Mouse (Mus musculus): ENCODE data around the gene Plekhg1. TPM values are rescaled to one million over a fixed set of nuclear protein-coding genes. Genes with fewer than 3 reads are reported as not detected.

Gene Plekhg1
- polyA plus RNA-seq, 1 experiment from 2014 or later = 3.2 TPM

DNA sequence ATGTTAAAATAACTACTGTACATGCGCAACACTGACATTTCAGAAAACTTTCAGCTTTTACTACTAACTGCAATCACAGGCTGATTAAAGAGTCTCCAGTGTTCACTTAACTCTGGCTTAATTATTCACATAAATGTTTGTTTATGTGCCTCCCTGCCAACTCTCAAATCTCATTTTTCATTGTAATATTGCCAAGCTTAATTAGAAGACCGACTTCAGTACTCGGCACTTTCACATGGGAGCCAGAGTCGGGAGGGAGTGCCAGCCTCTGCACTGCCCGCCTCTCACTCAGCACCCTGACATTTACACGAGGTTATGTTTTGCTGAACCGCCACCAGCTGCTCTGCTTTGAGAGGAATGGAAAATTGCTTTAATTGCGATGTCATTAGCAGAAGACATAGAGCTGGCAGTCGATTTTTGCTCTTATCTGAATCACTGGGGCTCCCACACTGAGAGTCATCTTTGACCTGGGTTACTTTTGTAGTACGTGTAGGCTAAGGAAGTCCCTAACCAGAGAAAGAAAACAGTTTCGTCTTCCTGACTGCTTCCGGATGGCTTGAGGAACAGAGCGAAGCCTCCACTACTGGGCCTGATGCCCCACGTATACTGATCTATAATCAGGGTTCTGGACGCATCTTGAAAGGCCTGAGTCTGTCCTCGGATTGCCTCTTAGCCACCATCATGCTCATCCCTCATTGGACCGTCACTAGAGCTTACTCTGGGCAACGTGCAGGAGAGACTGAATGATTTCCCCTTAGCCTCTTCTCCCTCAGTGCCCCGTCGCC is 180.4 kb downstream of the Plekhg1 start:
- 67% methylated on average over 20 of the region's 20 CpGs for WGBS (ENCODE audit: insufficient replicate concordance)
- Histone ChIP-seq H3K9ac (no peak overlapping the region), H3K4me2 (no peak overlapping the region), H3K4me3 (no peak overlapping the region), H3K9me3 (replicated peaks) (no peaks in the 10 kb centered on the region), H3K4me1 (no peaks in the 10 kb centered on the region), H3K36me3 (no peaks in the 10 kb centered on the region), H3K27me3 (replicated peaks) (no peaks in the 10 kb centered on the region), H3K27ac (no peak overlapping the region)
- ATAC-seq = no peak

DNA sequence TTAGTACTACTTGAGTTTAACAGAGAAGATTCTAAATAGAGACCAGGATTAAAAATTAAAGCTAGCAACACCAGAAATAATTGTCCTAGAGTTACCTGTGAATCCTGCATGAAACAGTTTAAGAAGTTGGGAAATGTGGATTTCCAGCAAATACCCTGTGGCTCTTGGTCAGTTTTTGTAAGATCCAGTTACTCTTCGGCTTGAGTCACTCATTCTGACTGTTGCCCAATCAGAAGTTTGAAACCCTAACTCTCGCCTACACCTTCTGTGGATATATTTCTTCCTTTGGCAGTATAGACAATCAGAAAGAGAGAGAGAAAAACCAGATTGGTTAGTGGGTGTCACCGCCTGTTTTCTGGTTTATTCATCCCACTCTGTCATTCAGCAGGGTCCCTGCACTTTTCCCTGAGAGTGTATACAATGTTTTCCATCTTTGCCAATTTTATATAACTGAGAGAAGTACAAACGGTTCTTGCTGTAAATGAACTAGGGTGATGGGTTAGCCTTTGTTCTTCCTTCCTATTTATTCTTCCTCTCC is 187.9 kb downstream of the Plekhg1 start:
- Histone ChIP-seq H3K9ac (no peak overlapping the region), H3K4me1 (no peaks in the 10 kb centered on the region), H3K27me3 (replicated peaks) (no peaks in the 10 kb centered on the region), H3K27ac (no peak overlapping the region), H3K36me3 (no peaks in the 10 kb centered on the region), H3K9me3 (replicated peaks) (no peaks in the 10 kb centered on the region), H3K4me2 (no peak overlapping the region), H3K4me3 (no peak overlapping the region)
- WGBS (ENCODE audit: insufficient replicate concordance) = 55% methylated on average over 4 of the region's 4 CpGs
- ATAC-seq = no peak

DNA sequence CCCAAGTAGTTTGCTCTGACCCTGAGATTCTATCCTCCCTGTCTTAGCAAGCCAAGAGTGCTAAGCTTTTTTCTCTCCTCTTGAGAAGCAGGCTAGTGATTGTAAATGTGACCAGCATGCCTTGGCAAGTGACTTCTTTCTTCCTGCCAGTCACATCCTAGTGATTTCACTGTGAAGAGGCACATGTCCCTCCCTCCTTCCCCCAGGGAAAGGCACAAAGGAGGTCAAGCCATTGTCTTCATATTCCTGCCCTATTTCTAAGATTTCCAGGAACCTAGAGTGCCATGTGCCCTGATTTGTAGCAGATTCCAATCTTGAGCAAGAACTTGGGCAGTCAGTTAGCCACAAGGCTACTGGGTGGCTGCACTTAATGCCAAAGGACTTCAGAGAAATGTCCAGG is 191.7 kb downstream of the Plekhg1 start:
- no peaks in the 10 kb centered on the region for H3K4me1 ChIP-seq
- H3K9ac ChIP-seq = no peak overlapping the region
- no peak for ATAC-seq
- H3K27me3 ChIP-seq (replicated peaks) = no peaks in the 10 kb centered on the region
- no peaks in the 10 kb centered on the region for H3K9me3 ChIP-seq (replicated peaks)
- H3K4me2 ChIP-seq = no peak overlapping the region
- no peak overlapping the region for H3K4me3 ChIP-seq
- H3K27ac ChIP-seq = no peak overlapping the region
- H3K36me3 ChIP-seq = no peaks in the 10 kb centered on the region

DNA sequence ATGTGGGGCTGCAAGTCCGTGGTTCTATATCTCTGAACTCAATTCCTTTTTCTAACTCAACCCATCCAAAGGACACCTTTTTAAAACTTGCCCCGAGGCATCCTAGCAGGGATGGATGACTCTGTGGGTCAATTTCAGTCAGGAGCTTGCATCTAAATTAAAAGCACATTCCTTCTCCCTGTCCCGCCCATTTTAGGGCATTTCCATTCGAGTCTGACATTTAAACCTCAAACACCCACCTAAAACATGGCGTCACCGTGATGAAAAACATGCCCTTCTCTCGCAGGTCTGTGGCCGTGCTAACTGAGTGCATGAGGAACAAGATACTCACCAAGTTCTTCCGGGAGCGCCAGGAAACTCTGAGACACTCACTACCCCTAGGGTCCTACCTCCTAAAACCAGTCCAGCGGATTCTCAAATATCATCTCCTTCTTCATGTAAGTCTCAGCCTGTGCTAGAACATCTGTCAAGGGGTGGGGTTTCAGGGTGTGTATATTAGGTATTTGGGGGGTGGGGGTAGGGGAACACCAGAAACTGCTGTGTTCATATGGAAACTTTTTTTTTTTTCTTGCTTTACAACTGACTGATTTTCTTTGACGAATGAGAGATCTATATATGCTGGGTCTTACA is 193.3 kb downstream of the Plekhg1 start:
- Histone ChIP-seq H3K4me1 (no peaks in the 10 kb centered on the region), H3K27ac (no peak overlapping the region), H3K4me2 (no peak overlapping the region), H3K4me3 (no peak overlapping the region), H3K9ac (no peak overlapping the region), H3K9me3 (replicated peaks) (no peaks in the 10 kb centered on the region), H3K36me3 (no peaks in the 10 kb centered on the region), H3K27me3 (replicated peaks) (no peaks in the 10 kb centered on the region)
- WGBS (ENCODE audit: insufficient replicate concordance) = 60% methylated on average over 12 of the region's 12 CpGs
- ATAC-seq = no peak

DNA sequence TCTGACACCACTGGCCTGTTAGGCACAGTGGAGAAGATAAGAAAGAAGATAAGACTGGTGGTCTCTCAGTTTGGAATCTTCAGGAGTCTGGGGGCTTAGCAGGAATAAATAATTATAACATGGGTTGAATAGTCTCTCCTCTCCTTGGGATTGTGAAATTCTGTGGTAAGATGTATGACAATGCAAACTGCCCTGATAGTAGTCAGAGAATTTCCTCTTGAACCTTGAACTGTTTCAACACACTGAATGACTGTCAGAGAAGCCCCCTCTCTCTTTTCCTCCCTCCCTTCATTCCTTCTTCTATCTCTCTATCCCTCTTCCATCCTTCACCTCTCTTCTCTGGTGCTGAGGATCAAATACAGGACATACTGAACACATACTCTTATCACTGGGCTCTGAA is 196.7 kb downstream of the Plekhg1 start:
- ATAC-seq = no peak
- H3K4me1 ChIP-seq = no peaks in the 10 kb centered on the region

DNA sequence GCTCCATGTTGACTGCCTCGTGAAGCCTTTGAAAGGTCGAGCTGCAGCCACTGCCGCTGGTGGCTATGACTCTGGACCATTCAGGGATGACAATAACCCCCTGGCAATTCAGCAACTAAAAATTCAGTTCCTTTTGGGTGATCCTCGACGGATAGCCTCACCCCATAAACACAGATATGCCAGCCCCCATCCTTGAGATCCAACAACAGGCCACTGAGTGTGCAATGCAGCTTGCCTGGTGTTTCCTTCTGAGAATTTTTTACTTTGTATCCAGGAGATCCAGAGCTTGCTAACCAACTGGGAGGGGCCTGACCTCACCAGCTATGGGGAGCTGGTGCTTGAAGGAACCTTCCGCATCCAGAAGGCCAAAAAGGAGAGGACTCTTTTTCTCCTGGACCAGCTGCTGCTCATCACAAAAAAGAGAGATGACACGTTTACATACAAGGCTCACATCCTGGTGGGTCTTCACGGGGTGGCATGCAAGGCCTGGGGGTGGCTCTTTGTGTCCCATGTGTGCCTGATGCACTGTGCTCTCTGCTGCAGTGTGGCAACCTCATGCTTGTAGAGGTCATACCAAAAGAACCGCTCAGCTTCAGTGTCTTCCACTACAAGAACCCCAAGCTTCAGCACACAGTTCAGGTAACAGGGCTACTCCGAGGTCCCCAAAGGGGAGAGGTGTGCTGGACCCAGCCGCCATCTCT is 199.9 kb downstream of the Plekhg1 start:
- no peaks in the 10 kb centered on the region for H3K27me3 ChIP-seq (replicated peaks)
- no peak for ATAC-seq
- no peak overlapping the region for H3K4me3 ChIP-seq
- no peak overlapping the region for H3K9ac ChIP-seq
- H3K27ac ChIP-seq = no peak overlapping the region
- 69% methylated on average over 11 of the region's 11 CpGs for WGBS (ENCODE audit: insufficient replicate concordance)
- H3K9me3 ChIP-seq (replicated peaks) = no peaks in the 10 kb centered on the region
- H3K4me1 ChIP-seq = no peaks in the 10 kb centered on the region
- no peak overlapping the region for H3K4me2 ChIP-seq
- no peaks in the 10 kb centered on the region for H3K36me3 ChIP-seq

More for the DNA sequence above, 196.7 kb downstream of the Plekhg1 start:
- H3K4me2 ChIP-seq = no peak overlapping the region
- no peaks in the 10 kb centered on the region for H3K27me3 ChIP-seq (replicated peaks)
- no peak overlapping the region for H3K27ac ChIP-seq
- no peak overlapping the region for H3K4me3 ChIP-seq
- H3K36me3 ChIP-seq = no peaks in the 10 kb centered on the region
- no peak overlapping the region for H3K9ac ChIP-seq
- no peaks in the 10 kb centered on the region for H3K9me3 ChIP-seq (replicated peaks)

DNA sequence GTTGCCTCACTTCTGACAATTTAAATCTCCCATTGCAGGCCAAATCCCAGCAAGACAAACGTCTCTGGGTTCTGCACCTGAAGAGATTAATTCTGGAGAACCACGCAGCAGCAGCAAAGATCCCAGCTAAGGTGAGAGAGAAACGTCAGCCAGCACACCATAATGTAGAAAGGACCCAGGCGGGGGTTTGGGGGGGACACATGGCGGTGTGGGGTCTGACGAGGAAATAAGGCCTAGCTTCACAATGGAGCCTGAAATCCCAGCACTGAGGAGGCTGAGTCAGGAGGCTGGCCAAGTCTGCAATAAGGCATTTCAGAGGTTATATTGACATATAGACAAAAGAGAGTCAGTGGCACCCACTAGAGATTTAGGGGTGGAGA is 200.4 kb downstream of the Plekhg1 start:
- H3K36me3 ChIP-seq = no peaks in the 10 kb centered on the region
- 64% methylated on average over 6 of the region's 6 CpGs for WGBS (ENCODE audit: insufficient replicate concordance)
- H3K4me1 ChIP-seq = no peaks in the 10 kb centered on the region
- no peak overlapping the region for H3K27ac ChIP-seq
- ATAC-seq = no peak
- no peak overlapping the region for H3K4me3 ChIP-seq
- H3K27me3 ChIP-seq (replicated peaks) = no peaks in the 10 kb centered on the region
- H3K4me2 ChIP-seq = no peak overlapping the region
- H3K9ac ChIP-seq = no peak overlapping the region
- H3K9me3 ChIP-seq (replicated peaks) = no peaks in the 10 kb centered on the region

DNA sequence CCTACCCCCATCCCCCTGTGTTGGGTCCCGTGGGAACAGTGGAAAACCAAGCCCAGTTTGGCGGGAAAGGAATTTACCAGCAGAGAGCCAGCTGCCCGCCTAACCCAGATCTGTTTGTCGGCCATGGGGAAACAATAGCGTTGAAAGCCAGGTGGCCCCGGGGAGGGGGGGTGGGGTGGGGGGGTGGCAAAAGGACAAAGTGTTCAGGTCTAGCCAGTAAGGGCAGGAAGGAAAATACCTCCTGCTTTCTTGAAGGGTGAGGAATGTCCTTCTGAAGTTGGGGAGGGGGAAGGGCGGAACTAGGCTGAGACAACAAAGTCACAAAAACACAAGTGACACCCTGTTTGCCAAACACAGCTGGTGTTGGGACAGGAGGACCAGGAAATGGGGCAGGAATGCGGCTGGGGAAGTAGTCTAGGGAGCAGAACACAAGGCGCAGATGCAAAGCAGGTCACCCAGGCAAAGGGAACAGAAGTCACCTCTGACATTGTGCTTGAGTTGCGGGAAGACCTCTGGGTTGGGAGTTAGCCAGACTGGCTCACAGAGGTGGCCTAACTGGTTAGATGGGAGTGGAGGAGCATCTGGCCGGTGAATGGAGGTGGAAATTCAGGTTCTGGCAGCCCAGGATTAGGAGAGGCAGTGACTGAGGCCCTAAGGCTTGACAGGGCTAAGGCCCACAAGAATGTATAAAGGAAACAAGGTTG is 201.0 kb downstream of the Plekhg1 start:
- Histone ChIP-seq H3K9ac (no peak overlapping the region), H3K4me3 (no peak overlapping the region), H3K9me3 (replicated peaks) (no peaks in the 10 kb centered on the region), H3K4me1 (no peaks in the 10 kb centered on the region), H3K36me3 (no peaks in the 10 kb centered on the region), H3K27me3 (replicated peaks) (no peaks in the 10 kb centered on the region), H3K27ac (no peak overlapping the region), H3K4me2 (no peak overlapping the region)
- 40% methylated on average over 11 of the region's 11 CpGs for WGBS (ENCODE audit: insufficient replicate concordance)
- ATAC-seq = no peak

DNA sequence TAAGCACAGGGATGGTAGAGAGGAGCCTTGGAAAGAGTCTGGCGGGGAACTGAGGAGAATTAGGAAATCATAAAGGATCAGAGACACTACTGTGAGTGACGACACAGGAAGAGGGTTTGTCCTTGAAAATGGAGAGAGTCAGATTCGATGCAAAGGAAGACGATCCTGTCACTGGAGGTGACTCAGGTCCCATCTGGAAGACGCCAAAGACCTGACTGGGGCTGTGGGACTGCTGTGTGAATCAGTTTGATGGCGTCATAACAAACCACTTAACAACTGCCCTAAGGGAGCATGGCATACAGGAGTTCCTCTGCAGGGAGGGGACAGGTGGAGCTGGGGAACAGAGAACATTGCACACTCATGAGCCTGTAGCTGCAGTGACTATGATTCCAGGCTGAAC is 202.1 kb downstream of the Plekhg1 start:
- Histone ChIP-seq H3K27me3 (replicated peaks) (no peaks in the 10 kb centered on the region), H3K4me2 (no peak overlapping the region), H3K9me3 (replicated peaks) (no peaks in the 10 kb centered on the region), H3K27ac (no peak overlapping the region), H3K9ac (no peak overlapping the region), H3K4me1 (no peaks in the 10 kb centered on the region), H3K4me3 (no peak overlapping the region), H3K36me3 (no peaks in the 10 kb centered on the region)
- no peak for ATAC-seq
- WGBS (ENCODE audit: insufficient replicate concordance) = 43% methylated on average over 6 of the region's 6 CpGs

DNA sequence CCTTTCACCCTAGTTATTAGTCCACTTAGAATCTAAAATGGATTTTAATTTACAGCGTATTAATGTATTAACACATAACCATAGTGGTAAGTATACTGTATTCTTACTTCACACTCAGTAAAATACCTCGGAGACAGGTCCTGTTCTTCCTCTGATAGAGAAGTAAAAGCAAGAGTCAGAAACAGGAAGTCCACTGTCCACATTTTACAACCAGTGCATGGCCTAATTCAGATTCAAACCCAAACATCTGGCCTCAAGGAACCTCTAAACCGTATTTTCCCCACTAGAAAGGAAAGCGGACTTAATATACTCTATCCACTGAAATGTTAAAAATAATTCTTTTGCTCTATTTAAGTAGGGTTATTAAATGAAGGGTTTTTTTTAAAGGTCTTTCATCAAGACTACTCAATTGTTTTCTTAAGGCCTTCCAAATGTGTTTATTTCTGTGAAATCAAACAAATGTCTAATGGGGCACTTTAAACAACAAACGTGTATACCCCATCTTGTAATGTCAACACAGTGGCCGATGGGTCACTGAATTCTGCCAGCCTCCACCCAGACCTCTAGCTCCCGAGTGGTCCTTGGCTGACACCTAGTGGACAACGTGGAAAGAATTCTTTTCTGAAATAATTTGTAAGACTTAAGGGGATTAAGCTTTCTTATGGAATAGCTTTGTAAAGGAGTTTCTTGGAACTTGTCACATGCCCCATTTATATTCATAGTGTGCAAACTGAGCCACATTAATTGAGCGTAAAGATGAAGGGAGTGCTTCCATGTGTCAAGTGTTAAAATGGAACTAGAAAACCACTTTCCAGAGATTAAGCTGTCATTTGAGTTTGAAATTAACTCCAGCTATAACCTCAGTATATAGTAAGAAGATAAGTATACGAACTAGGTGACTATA is 203.6 kb downstream of the Plekhg1 start:
- Histone ChIP-seq H3K27ac (no peak overlapping the region), H3K27me3 (replicated peaks) (no peaks in the 10 kb centered on the region), H3K36me3 (no peaks in the 10 kb centered on the region), H3K4me1 (no peaks in the 10 kb centered on the region), H3K4me3 (no peak overlapping the region), H3K9me3 (replicated peaks) (no peaks in the 10 kb centered on the region), H3K4me2 (no peak overlapping the region), H3K9ac (no peak overlapping the region)
- ATAC-seq = no peak
- 24% methylated on average over 10 of the region's 10 CpGs for WGBS (ENCODE audit: insufficient replicate concordance)

DNA sequence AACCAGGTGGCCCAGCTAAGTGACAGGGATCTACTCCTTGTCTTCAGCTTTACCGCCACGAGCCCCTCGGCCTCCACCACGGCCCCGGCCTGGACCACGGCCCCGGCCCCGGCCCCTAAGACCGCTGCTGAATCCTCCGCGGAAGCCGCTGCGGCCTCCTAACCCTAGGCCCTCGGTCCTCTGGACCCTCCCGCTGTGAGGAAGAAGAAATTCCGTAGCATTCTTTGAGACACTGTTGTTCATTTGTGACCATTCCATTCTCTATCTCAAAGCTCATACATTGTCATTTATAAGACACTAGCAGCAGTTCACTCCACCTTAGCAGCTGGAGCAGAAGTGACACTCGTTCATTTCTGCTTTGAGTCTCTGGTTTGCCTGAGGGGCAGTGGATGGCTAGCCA is 206.7 kb downstream of the Plekhg1 start:
- Histone ChIP-seq H3K27ac (no peak overlapping the region), H3K9me3 (replicated peaks) (no peaks in the 10 kb centered on the region), H3K4me2 (no peak overlapping the region), H3K36me3 (no peaks in the 10 kb centered on the region), H3K4me1 (no peaks in the 10 kb centered on the region), H3K4me3 (no peak overlapping the region), H3K27me3 (replicated peaks) (no peaks in the 10 kb centered on the region), H3K9ac (no peak overlapping the region)
- ATAC-seq = no peak
- WGBS (ENCODE audit: insufficient replicate concordance) = 80% methylated on average over 17 of the region's 17 CpGs

Measured in liver, embryonic 12.5 days (tissue).